Mouse (Mus musculus) MEL-GATA-1-ER (cell line): ENCODE results near the gene Nifk.

Experiments
- DNase-seq: peaks from one replicate; pipeline ENCODE4 v3.0.0-alpha.2; 2012; ENCODE audit warnings: low read depth; ENCODE audit errors: extremely low read depth

The Nifk gene

GRCm38 (mm10) chr1:118321661-118322201 lies at the start of gene Nifk:
Gene Nifk, plus strand, starts transcription at chr1:118321839.
- peak; percentile 93 for DNase-seq

GRCm38 (mm10) chr1:118275139-118275538 lies 46.5 kb upstream of the Nifk start:
- peak; percentile 5 for DNase-seq

GRCm38 (mm10) chr1:118292291-118292690 lies 29.3 kb upstream of the Nifk start:
- no peak for DNase-seq

- no peak for DNase-seq
Observed at GRCm38 (mm10) chr1:118294192-118294591, 27.4 kb upstream of the Nifk start.

GRCm38 (mm10) chr1:118294826-118295225 lies 26.8 kb upstream of the Nifk start:
- no peak for DNase-seq

GRCm38 (mm10) chr1:118296673-118297072 lies 25.0 kb upstream of the Nifk start:
- no peak for DNase-seq

GRCm38 (mm10) chr1:118297719-118298118 lies 23.9 kb upstream of the Nifk start:
- no peak for DNase-seq

- peak; percentile 89 for DNase-seq
Observed at GRCm38 (mm10) chr1:118310780-118311621, 10.6 kb upstream of the Nifk start.

- DNase-seq: no peak
Observed at GRCm38 (mm10) chr1:118311622-118312326, 9.9 kb upstream of the Nifk start, which contains the start of gene Tsn. Gene Tsn, minus strand, starts transcription at chr1:118311739.

- peak; percentile 74 for DNase-seq
Observed at GRCm38 (mm10) chr1:118320696-118321095, 943 bp upstream of the Nifk start.

- no peak for DNase-seq
Observed at GRCm38 (mm10) chr1:118334749-118335713, 13.4 kb downstream of the Nifk start.

- DNase-seq: no peak
Observed at GRCm38 (mm10) chr1:118335847-118336246, 14.2 kb downstream of the Nifk start.

- DNase-seq: no peak
Observed at GRCm38 (mm10) chr1:118337921-118338320, 16.3 kb downstream of the Nifk start.

- DNase-seq: no peak
Observed at GRCm38 (mm10) chr1:118343649-118344435, 22.2 kb downstream of the Nifk start.

- DNase-seq: no peak
Observed at GRCm38 (mm10) chr1:118349922-118350321, 28.3 kb downstream of the Nifk start.

GRCm38 (mm10) chr1:118359071-118359761 lies 37.6 kb downstream of the Nifk start:
- no peak for DNase-seq

- DNase-seq: peak; percentile 23
Observed at GRCm38 (mm10) chr1:118367970-118368369, 46.3 kb downstream of the Nifk start.

GRCm38 (mm10) chr1:118368721-118369461 lies 47.3 kb downstream of the Nifk start:
- DNase-seq: no peak

- no peak for DNase-seq
Observed at GRCm38 (mm10) chr1:118377784-118378183, 56.1 kb downstream of the Nifk start.
